16 mouse cellular contexts compared by ENCODE assay signal in the genomic region with DNA sequence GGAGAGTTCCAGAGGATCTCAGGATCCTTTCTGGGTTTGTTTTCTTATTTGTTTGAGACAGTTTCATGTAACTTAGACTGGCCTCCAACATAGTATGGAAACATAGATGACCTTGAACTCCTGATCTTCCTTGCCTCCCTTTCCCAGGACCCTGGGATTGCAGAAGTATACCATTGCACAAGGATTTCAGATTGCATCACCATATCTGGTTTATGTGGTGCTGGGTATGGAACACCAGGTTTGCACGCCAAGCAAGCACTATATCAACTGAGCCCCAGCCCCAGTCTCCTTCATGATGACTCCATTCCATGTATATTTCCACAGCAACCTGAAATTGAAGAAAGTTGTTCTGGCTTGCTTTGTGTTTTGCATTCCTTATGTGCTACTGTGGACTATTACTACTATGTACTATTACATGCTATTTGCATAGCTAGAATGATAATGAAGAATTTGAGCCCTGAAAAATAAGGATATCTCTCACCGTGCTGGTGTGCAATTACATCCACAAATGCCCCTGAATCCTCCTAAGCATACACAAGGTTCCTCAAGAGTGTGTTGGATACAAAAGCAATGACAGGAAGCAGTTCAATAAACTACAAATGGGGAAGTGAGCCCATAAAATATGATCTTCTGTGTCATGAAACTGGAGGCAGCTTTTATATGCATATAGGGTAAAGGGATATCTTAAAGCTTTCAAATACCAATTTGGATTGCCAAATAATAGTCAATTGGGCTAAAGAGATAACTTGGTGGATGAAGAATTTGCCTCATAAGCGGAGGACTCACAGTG.
"Had no signal": no experiment of that assay in that cellular context is flagged by ENCODE, and none has a peak within 500 bp of the region (broad histone marks: within the 10 kb centered on the region; RNA-seq: fewer than 3 reads in every experiment).

No protein-coding gene starts in this region.

- H3K27ac ChIP-seq: kidney, postnatal 0 days; limb, embryonic 13.5 days; liver, embryonic 14.5 days; neural tube, embryonic 15.5 days; stomach, postnatal 0 days had no signal

- H3K27me3 ChIP-seq: limb, embryonic 13.5 days; neural tube, embryonic 15.5 days had no signal

- H3K9me3 ChIP-seq: limb, embryonic 13.5 days; neural tube, embryonic 15.5 days had no signal

- H3K36me3 ChIP-seq: limb, embryonic 13.5 days; neural tube, embryonic 15.5 days had no signal

- DNase-seq: kidney, adult 11 months; kidney, adult 9 months; kidney, postnatal 36 days; layer of hippocampus, adult 9-11 months; layer of hippocampus, postnatal 36 days; left cerebral cortex, postnatal 4 days; lung, adult 18-20 months; midbrain, embryonic 14.5 days; retina, postnatal 1 day; thymus, postnatal 4 days had no signal

- H3K4me3 ChIP-seq: limb, embryonic 13.5 days; myocyte; neural tube, embryonic 15.5 days had no signal
